Mouse (Mus musculus): ENCODE measurements around the gene Rnasel. TPM values are rescaled to one million over a fixed set of nuclear protein-coding genes. Genes with fewer than 3 reads are reported as not detected.

Rnasel gene
- polyA plus RNA-seq (2017; shearing (Covaris generic)), result 13.0 TPM

GRCm38 (mm10) chr1:153749211-153749801, at the start of gene Rnasel:
TSS of gene Rnasel (plus strand) at chr1:153749426.

GRCm38 (mm10) chr1:153740145-153740544, 9.1 kb upstream of the Rnasel start, which contains the start of gene Rgs16:
TSS of gene Rgs16 (plus strand) at chr1:153740349.

Other genes starting within 250 kb of the Rnasel start
- 0.49 TPM for gene Npl, start 199.4 kb upstream of the Rnasel start, polyA plus RNA-seq (2017; shearing (Covaris generic))
- 0.13 TPM for gene Rgs8, start 96.4 kb upstream of the Rnasel start, polyA plus RNA-seq (2017; shearing (Covaris generic))
- gene Rgs16, start 9.1 kb upstream of the Rnasel start, polyA plus RNA-seq (2017; shearing (Covaris generic)), result 50.2 TPM
- gene Rgsl1, start 94.7 kb downstream of the Rnasel start, polyA plus RNA-seq (2017; shearing (Covaris generic)), result not detected
- not detected for gene Teddm1b, start 124.9 kb downstream of the Rnasel start, polyA plus RNA-seq (2017; shearing (Covaris generic))
- 0.38 TPM for gene Teddm1a, start 142.3 kb downstream of the Rnasel start, polyA plus RNA-seq (2017; shearing (Covaris generic))
- gene Glul, start 150.5 kb downstream of the Rnasel start, polyA plus RNA-seq (2017; shearing (Covaris generic)), result 53.6 TPM
- gene Teddm2, start 150.8 kb downstream of the Rnasel start, polyA plus RNA-seq (2017; shearing (Covaris generic)), result 0.17 TPM

Measured in effector memory CD4-positive, alpha-beta T cell, adult 7 months (primary cell).